Mouse (Mus musculus) brain, embryonic 14.5 days (tissue): ENCODE measurements around the gene Zfp994. TPM values are rescaled to one million over a fixed set of nuclear protein-coding genes. Genes with fewer than 3 reads are reported as not detected.
"Not testable (repeated sequence)": the region's sequence is repeated elsewhere in the genome, so short reads cannot be mapped to it uniquely, and the experiment has no call there.

Experiments
- DNase-seq: peaks from one replicate; pipeline ENCODE4 v3.0.0-alpha.2; 2011; ENCODE audit warnings: low read depth
- CTCF ChIP-seq: fragments of 200-500 bp; IDR thresholded peaks from 2 replicates; pipeline ENCODE4 v1.5.1; 2012; ENCODE audit warnings: inconsistent platforms, mild to moderate bottlenecking, moderate library complexity, borderline replicate concordance; ENCODE audit not compliant: insufficient read depth, insufficient read length; ENCODE audit errors: extremely low read depth
- POLR2A ChIP-seq: fragments of 200-500 bp; IDR thresholded peaks from 2 replicates; pipeline ENCODE4 v1.6.1; 2012; ENCODE audit warnings: mild to moderate bottlenecking, inconsistent platforms, borderline replicate concordance; ENCODE audit not compliant: poor library complexity, insufficient read depth, insufficient read length, severe bottlenecking; ENCODE audit errors: extremely low read depth
- polyA plus RNA-seq: library from polyadenylated mRNA; depleted of rRNA; stranded (reverse); fragments of >200 nt; gene quantifications from 2 replicates; pipeline ENCODE4 v1.2.3, GENCODE M21; 2012; rRNA removed

Zfp994 gene
- polyA plus RNA-seq, result 2.0 and 2.5 TPM in 2 replicates

- peak; percentile 98 for DNase-seq
- peak; percentile 32; the same call in 1 of the 2 replicates for TF ChIP-seq CTCF
- TF ChIP-seq POLR2A, result peak; percentile 45; the same call in 1 of the 2 replicates
These were observed at the start of gene Zfp994 for GRCm38 (mm10) chr17:22225422-22226012. Gene Zfp994 (minus strand): TSS chr17:22225616.

GRCm38 (mm10) chr17:22230701-22231100 is 5.3 kb upstream of the Zfp994 start:
- DNase-seq, result not testable (repeated sequence)

GRCm38 (mm10) chr17:22225015-22225414 is 401 bp downstream of the Zfp994 start:
- peak; percentile 3 for DNase-seq

- DNase-seq, result peak; percentile 50
These were observed 59.6 kb downstream of the Zfp994 start, which contains the start of gene Zfp947 for GRCm38 (mm10) chr17:22165722-22166294. Gene Zfp947 (minus strand): TSS chr17:22166190.

- not testable (repeated sequence) for DNase-seq
These were observed 60.1 kb downstream of the Zfp994 start for GRCm38 (mm10) chr17:22165304-22165703.

- DNase-seq, result not testable (repeated sequence)
These were observed 71.5 kb downstream of the Zfp994 start for GRCm38 (mm10) chr17:22153951-22154350.

Other genes starting within 250 kb of the Zfp994 start
- gene Zfp947, start 59.4 kb downstream of the Zfp994 start, polyA plus RNA-seq, result 0.88 and 0.91 TPM in 2 replicates
- gene CT030661.1, start 89.2 kb upstream of the Zfp994 start, polyA plus RNA-seq, result 6.4 and 7.6 TPM in 2 replicates
- gene Zfp944, start 135.8 kb upstream of the Zfp994 start, polyA plus RNA-seq, result 7.4 and 8.3 TPM in 2 replicates
- gene Zfp758, start 135.8 kb upstream of the Zfp994 start, polyA plus RNA-seq, result 2.1 and 2.7 TPM in 2 replicates
- 21.8 and 22.9 TPM in 2 replicates for gene Zfp946, start 198.6 kb upstream of the Zfp994 start, polyA plus RNA-seq